Mouse (Mus musculus): ENCODE measurements around the gene Rnf149. TPM values are rescaled to one million over a fixed set of nuclear protein-coding genes. Genes with fewer than 3 reads are reported as not detected.

The Rnf149 gene
- polyA plus RNA-seq, 1 experiment from 2014 or later, result 30.2 TPM

GRCm38 (mm10) chr1:39504261-39504660, 72.9 kb downstream of the Rnf149 start:
- WGBS, result 11% methylated on average over 1 of the region's 1 CpGs
- Histone ChIP-seq H3K27me3 (ENCODE audit: control insufficient read depth, insufficient read depth, low read length) (no peaks in the 10 kb centered on the region), H3K4me3 (ENCODE audit: low read depth, low read length) (no peak overlapping the region), H3K4me1 (replicated peaks; ENCODE audit: control insufficient read depth, insufficient read depth) (no peaks in the 10 kb centered on the region), H3K27ac (replicated peaks) (no peak overlapping the region), H3K36me3 (ENCODE audit: control insufficient read depth, insufficient read depth, low read length) (no peaks in the 10 kb centered on the region), H3K9me3 (ENCODE audit: control insufficient read depth, low read length) (no peaks in the 10 kb centered on the region), H3K9ac (ENCODE audit: low read length) (no peak overlapping the region), H3K4me2 (replicated peaks; ENCODE audit: low read depth) (no peak overlapping the region)
- TF ChIP-seq EP300 (optimal IDR thresholded peaks at IDR 0.05) (no peak), CTCF (IDR thresholded peaks at IDR 0.05; ENCODE audit: low read depth) (peak; percentile 73)
- DNase-seq (ENCODE audit: low spot score), result no peak
- ATAC-seq (ENCODE audit: low FRiP score, low TSS enrichment), result no peak

- H3K9ac ChIP-seq (ENCODE audit: low read length), result no peak overlapping the region
These were observed 74.2 kb downstream of the Rnf149 start for GRCm38 (mm10) chr1:39502817-39503633.

More at GRCm38 (mm10) chr1:39502817-39503633, 74.2 kb downstream of the Rnf149 start:
- H3K4me2 ChIP-seq (replicated peaks; ENCODE audit: low read depth), result no peak overlapping the region
- no peaks in the 10 kb centered on the region for H3K27me3 ChIP-seq (ENCODE audit: control insufficient read depth, insufficient read depth, low read length)
- no peak overlapping the region for H3K4me3 ChIP-seq (ENCODE audit: low read depth, low read length)
- DNase-seq (ENCODE audit: low spot score) (no peak), ATAC-seq (ENCODE audit: low FRiP score, low TSS enrichment) (no peak)
- H3K36me3 ChIP-seq (ENCODE audit: control insufficient read depth, insufficient read depth, low read length), result no peaks in the 10 kb centered on the region
- H3K9me3 ChIP-seq (ENCODE audit: control insufficient read depth, low read length), result no peaks in the 10 kb centered on the region
- TF ChIP-seq CTCF (IDR thresholded peaks at IDR 0.05; ENCODE audit: low read depth), result no peak
- no peak for TF ChIP-seq EP300 (optimal IDR thresholded peaks at IDR 0.05)
- WGBS, result 80% methylated on average over 17 of the region's 17 CpGs
- no peak overlapping the region for H3K27ac ChIP-seq (replicated peaks)
- no peaks in the 10 kb centered on the region for H3K4me1 ChIP-seq (replicated peaks; ENCODE audit: control insufficient read depth, insufficient read depth)

Other genes starting within 250 kb of the Rnf149 start
- 479 and 554 TPM in 2 replicates for gene Rpl31, start 209.6 kb downstream of the Rnf149 start, polyA plus RNA-seq (2015; fragmentation: Nextera tagmentation; extraction: Ambion mirVana)
- 5.3 and 7.3 TPM in 2 replicates for gene Tbc1d8, start 98.7 kb downstream of the Rnf149 start, polyA plus RNA-seq (2015; fragmentation: Nextera tagmentation; extraction: Ambion mirVana)
- 11.1 and 12.3 TPM in 2 replicates for gene Cnot11, start 42.4 kb downstream of the Rnf149 start, polyA plus RNA-seq (2015; fragmentation: Nextera tagmentation; extraction: Ambion mirVana)
- 0.22 and 0.30 TPM in 2 replicates for gene Creg2, start 74.1 kb upstream of the Rnf149 start, polyA plus RNA-seq (2015; fragmentation: Nextera tagmentation; extraction: Ambion mirVana)
- 0.06 and 0.21 TPM in 2 replicates for gene Rfx8, start 143.6 kb upstream of the Rnf149 start, polyA plus RNA-seq (2015; fragmentation: Nextera tagmentation; extraction: Ambion mirVana)
- gene Gm3646, start 227.9 kb upstream of the Rnf149 start, polyA plus RNA-seq (2015; fragmentation: Nextera tagmentation; extraction: Ambion mirVana), result 1.3 and 1.4 TPM in 2 replicates